Mouse (Mus musculus) ES-CJ7 (cell line): ENCODE measurements around the gene March5.
"Not testable (repeated sequence)": the region's sequence is repeated elsewhere in the genome, so short reads cannot be mapped to it uniquely, and the experiment has no call there.

Experiments
- DNase-seq: peaks from one replicate; pipeline ENCODE4 v3.0.0; 2011; ENCODE audit warnings: low read depth, low spot score

March5 gene

GRCm38 (mm10) chr19:37207303-37208175 is at the start of gene March5:
Gene March5 (plus strand): TSS chr19:37207543.
- peak; percentile 79 for DNase-seq

- no peak for DNase-seq
Measured at GRCm38 (mm10) chr19:37172096-37172495, 35.2 kb upstream of the March5 start.

GRCm38 (mm10) chr19:37172566-37173130 is 34.7 kb upstream of the March5 start:
- DNase-seq: no peak

- DNase-seq: peak; percentile 17
Measured at GRCm38 (mm10) chr19:37173331-37174115, 33.8 kb upstream of the March5 start.

- peak; percentile 19 for DNase-seq
Measured at GRCm38 (mm10) chr19:37174116-37174715, 33.1 kb upstream of the March5 start.

- DNase-seq: peak; percentile 43
Measured at GRCm38 (mm10) chr19:37174716-37175435, 32.5 kb upstream of the March5 start.

GRCm38 (mm10) chr19:37175436-37175805 is 31.9 kb upstream of the March5 start:
- no peak for DNase-seq

GRCm38 (mm10) chr19:37175919-37176318 is 31.4 kb upstream of the March5 start:
- no peak for DNase-seq

GRCm38 (mm10) chr19:37176879-37177462 is 30.4 kb upstream of the March5 start:
- DNase-seq: no peak

- DNase-seq: peak; percentile 76
Measured at GRCm38 (mm10) chr19:37177819-37178708, 29.3 kb upstream of the March5 start.

GRCm38 (mm10) chr19:37188366-37188948 is 18.9 kb upstream of the March5 start:
- DNase-seq: no peak

GRCm38 (mm10) chr19:37192475-37193058 is 14.8 kb upstream of the March5 start:
- no peak for DNase-seq

GRCm38 (mm10) chr19:37198165-37198880 is 9.0 kb upstream of the March5 start:
- DNase-seq: peak; percentile 55

GRCm38 (mm10) chr19:37199889-37200288 is 7.5 kb upstream of the March5 start:
- DNase-seq: no peak

- DNase-seq: no peak
Measured at GRCm38 (mm10) chr19:37203371-37203770, 4.0 kb upstream of the March5 start.

- not testable (repeated sequence) for DNase-seq
Measured at GRCm38 (mm10) chr19:37205155-37205554, 2.2 kb upstream of the March5 start.

GRCm38 (mm10) chr19:37206641-37207302 is 571 bp upstream of the March5 start:
- peak; percentile 40 for DNase-seq
